Mouse (Mus musculus) embryonic facial prominence, embryonic 14.5 days (tissue): Measurements from ENCODE around the gene Olfr1093. TPM values are rescaled to one million over a fixed set of nuclear protein-coding genes. Genes with fewer than 3 reads are reported as not detected.

Source experiments
- ATAC-seq: fragments of 200-750 bp; cut with Nextera tagmentation; 2 replicates; pipeline ENCODE4 v1.8.0; 2017; ENCODE audit warnings: low read depth, moderate number of reproducible peaks, moderate TSS enrichment
- DNase-seq: peaks from one replicate; pipeline ENCODE4 v3.0.0-alpha.2; 2015; ENCODE audit warnings: low spot score
- H3K27ac ChIP-seq: fragments of 300-500 bp; sonication (generic); replicated peaks from 2 replicates; pipeline ENCODE4 v1.5.1; 2014; ENCODE audit warnings: low read depth, mild to moderate bottlenecking, low read length, moderate library complexity
- H3K27me3 ChIP-seq: fragments of 300-500 bp; sonication (generic); replicated peaks from 2 replicates; pipeline ENCODE4 v1.6.1; 2014; ENCODE audit warnings: low read length; ENCODE audit not compliant: control insufficient read depth, insufficient read depth
- H3K36me3 ChIP-seq: fragments of 300-500 bp; sonication (generic); 2 replicates; pipeline ENCODE4 v1.6.1; 2014; ENCODE audit warnings: low read length, mixed read lengths; ENCODE audit not compliant: control insufficient read depth, insufficient read depth
- H3K4me1 ChIP-seq: fragments of 300-500 bp; sonication (generic); 2 replicates; pipeline ENCODE4 v1.6.1; 2014; ENCODE audit warnings: antibody characterized with exemption, low read length; ENCODE audit not compliant: control insufficient read depth, insufficient read depth
- H3K4me2 ChIP-seq: fragments of 300-500 bp; sonication (generic); 2 replicates; pipeline ENCODE4 v1.6.1; 2014; ENCODE audit warnings: low read depth, mild to moderate bottlenecking, low read length, moderate library complexity, mixed read lengths
- H3K4me3 ChIP-seq: fragments of 300-500 bp; sonication (generic); 2 replicates; pipeline ENCODE4 v1.5.1; 2014; ENCODE audit warnings: low read depth, mild to moderate bottlenecking, low read length
- H3K9ac ChIP-seq: fragments of 300-500 bp; sonication (generic); 2 replicates; pipeline ENCODE4 v1.6.1; 2014; ENCODE audit warnings: low read depth, mild to moderate bottlenecking, low read length, moderate library complexity, mixed read lengths
- H3K9me3 ChIP-seq: fragments of 300-500 bp; sonication (generic); 2 replicates; pipeline ENCODE4 v1.6.1; 2016; ENCODE audit warnings: low read length; ENCODE audit not compliant: control insufficient read depth
- WGBS: fragments of 180-500 bp; shearing (Covaris S2); extraction: QIAGEN DNeasy Blood & Tissue Kit; methylation state at CpG from one replicate; pipeline ENCODE4 v1.1.7; 2014; 5-methylcytosine and 5-hydroxymethylcytosine counted together
- polyA plus RNA-seq: library from polyadenylated mRNA; unstranded; fragments of >200 nt; fragmentation: Nextera tagmentation; extraction: Ambion mirVana; gene quantifications from 2 replicates; pipeline ENCODE4 v1.2.1, GENCODE M21; 2014

The Olfr1093 gene
- polyA plus RNA-seq: not detected in 2 replicates

DNA sequence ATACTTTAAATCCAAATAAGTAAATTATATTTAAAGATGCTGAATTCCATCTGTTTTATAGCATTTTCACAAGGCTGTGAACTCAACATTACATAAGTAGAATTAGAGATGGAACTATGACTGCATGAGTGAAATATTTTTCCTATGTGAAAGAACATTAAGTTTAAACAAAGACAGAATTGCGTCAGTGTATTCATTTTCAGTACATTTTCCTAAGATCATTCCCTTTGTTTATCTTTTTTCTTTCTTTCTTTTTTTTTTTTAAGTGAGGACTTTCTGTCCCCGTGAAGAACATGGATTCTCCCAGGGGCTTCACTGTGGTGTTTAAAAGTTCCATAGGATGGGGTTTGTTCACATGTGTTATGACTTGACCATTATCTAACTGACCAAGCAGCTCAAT is at the start of gene Olfr1093:
Olfr1093 (plus strand) TSS at position 301 of the 400 bp plus-strand sequence.
- no peak for DNase-seq
- H3K36me3 ChIP-seq: no peaks in the 10 kb centered on the region
- H3K9ac ChIP-seq: no peak within 1 kb of the TSS
- no peak within 1 kb of the TSS for H3K27ac ChIP-seq
- H3K9me3 ChIP-seq: no peaks in the 10 kb centered on the region
- no peak for ATAC-seq
- no peaks in the 10 kb centered on the region for H3K4me1 ChIP-seq
- no peak within 1 kb of the TSS for H3K4me2 ChIP-seq
- H3K4me3 ChIP-seq: no peak within 1 kb of the TSS
- H3K27me3 ChIP-seq: no peaks in the 10 kb centered on the region
- 77% methylated on average over 2 of the region's 2 CpGs for WGBS

DNA sequence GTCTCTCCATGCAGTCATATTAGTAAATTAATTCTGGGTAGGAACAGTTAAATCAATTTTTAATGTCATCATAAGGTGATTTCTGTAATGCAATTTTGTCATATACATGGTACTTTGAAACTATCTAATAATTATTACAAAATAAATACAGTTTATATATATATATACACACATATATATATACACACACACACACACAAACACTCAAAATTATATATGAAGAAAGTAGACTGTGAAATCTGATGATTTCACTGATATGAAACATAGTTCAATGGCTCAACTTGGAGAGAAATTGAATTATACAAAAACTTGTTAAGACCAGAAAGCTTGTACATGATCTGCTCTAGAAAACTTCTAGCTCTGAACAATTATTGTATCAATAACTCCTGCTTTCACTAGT is 48.7 kb upstream of the Olfr1093 start, which contains the start of gene Olfr1089:
Olfr1089 (minus strand) TSS at position 101 of the 400 bp plus-strand sequence.
- no peak for DNase-seq
- ATAC-seq: no peak
- no peak within 1 kb of the TSS for H3K9ac ChIP-seq
- no peak within 1 kb of the TSS for H3K4me2 ChIP-seq
- H3K36me3 ChIP-seq: no peaks in the 10 kb centered on the region
- H3K27me3 ChIP-seq: no peaks in the 10 kb centered on the region
- H3K27ac ChIP-seq: no peak within 1 kb of the TSS
- no peaks in the 10 kb centered on the region for H3K9me3 ChIP-seq
- H3K4me1 ChIP-seq: no peaks in the 10 kb centered on the region
- no peak within 1 kb of the TSS for H3K4me3 ChIP-seq

DNA sequence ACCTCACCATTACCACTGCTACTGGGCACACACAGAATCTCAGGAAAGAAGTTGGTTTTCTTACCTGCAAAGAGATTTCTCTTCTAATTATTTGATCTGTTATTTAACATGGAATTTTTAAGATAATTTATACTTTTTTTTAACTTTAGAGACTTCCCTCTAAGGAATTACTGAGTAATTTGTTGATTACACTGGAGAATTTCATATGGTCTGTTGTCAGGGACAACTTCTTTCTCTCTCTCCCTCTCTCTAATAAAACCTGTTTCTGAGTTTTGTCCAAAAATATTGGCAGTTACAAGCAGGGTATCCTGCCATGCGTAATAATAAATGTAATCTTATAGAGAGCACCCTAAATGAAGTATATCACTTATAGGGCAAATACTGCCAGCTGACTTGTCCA is 23.4 kb upstream of the Olfr1093 start, which contains the start of gene Olfr1090:
Olfr1090 (minus strand) TSS at position 101 of the 400 bp plus-strand sequence.
- Histone ChIP-seq H3K9ac (no peak within 1 kb of the TSS), H3K4me2 (no peak within 1 kb of the TSS), H3K36me3 (no peaks in the 10 kb centered on the region), H3K27me3 (no peaks in the 10 kb centered on the region), H3K4me1 (no peaks in the 10 kb centered on the region), H3K9me3 (no peaks in the 10 kb centered on the region), H3K27ac (no peak within 1 kb of the TSS), H3K4me3 (no peak within 1 kb of the TSS)
- WGBS: 89% methylated on average over 1 of the region's 1 CpGs
- ATAC-seq: no peak
- no peak for DNase-seq

DNA sequence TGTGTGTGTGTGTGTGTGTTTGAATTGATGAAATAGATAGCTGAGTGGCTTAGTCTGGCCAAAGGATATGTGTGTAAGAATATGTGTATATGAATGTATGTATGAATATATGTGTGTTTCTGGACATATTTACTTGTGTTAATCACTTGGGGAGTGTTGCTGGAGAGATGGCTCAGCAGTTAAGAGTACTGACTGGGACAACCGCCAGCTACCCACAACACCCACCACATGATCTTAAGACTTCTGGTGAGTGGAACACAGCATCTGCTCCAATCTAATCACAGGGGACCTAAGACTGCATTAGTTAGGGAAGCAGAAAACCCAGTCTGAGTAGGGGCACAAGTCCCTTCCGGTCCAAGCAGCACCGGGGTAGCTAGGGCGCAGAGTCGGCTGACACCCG is 21.2 kb upstream of the Olfr1093 start:
- Histone ChIP-seq H3K9ac (no peak overlapping the region), H3K4me3 (no peak overlapping the region), H3K36me3 (no peaks in the 10 kb centered on the region), H3K4me2 (no peak overlapping the region), H3K4me1 (no peaks in the 10 kb centered on the region), H3K9me3 (no peaks in the 10 kb centered on the region), H3K27me3 (no peaks in the 10 kb centered on the region), H3K27ac (no peak overlapping the region)
- 95% methylated on average over 6 of the region's 6 CpGs for WGBS
- DNase-seq (no peak), ATAC-seq (no peak)

DNA sequence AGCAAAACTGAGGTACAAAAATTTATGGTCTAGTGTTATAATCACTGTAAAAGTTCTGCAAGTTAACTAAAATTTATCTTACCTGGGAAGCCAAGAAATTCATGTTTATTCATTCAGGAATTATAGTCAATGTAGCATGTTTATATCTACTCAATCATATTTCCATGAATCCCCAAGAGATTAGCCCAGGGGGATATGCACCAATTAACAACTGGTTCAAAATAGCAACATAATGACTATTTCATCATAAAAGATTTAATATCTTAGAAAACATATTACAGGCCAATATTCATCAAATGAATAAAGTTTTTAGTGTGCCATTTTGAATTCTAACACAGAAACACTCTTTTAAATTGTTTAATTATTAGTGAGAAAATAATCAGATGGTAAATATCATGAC is 27.6 kb downstream of the Olfr1093 start, which contains the start of gene Olfr141:
Olfr141 (minus strand) TSS at position 101 of the 400 bp plus-strand sequence.
- no peaks in the 10 kb centered on the region for H3K36me3 ChIP-seq

DNA sequence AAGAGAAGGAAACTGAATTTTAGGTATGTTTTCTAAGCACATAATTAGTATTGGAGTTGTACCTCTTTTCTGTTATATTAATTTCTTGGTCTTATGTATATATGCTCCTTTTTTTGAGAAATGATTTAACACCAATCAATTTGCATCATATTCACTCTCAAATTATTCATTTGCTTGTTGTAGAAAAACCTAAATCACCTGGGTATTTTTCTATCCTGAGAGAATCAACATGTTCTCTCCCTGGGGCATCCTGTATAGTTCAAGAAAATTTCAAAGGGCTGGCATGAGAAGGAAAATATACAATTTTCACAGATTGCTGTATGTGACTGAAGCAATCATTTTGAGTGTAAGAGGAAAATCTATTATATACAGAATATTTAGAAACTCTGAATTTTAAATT is 42.1 kb downstream of the Olfr1093 start, which contains the start of gene Olfr1094:
Olfr1094 (plus strand) TSS at position 301 of the 400 bp plus-strand sequence.
- ATAC-seq: no peak
- no peak for DNase-seq
- Histone ChIP-seq H3K4me3 (no peak within 1 kb of the TSS), H3K36me3 (no peaks in the 10 kb centered on the region), H3K9me3 (0 out of 2 replicates have a peak, but pooled peaks cover 4% of the 10 kb centered on the region), H3K27ac (no peak within 1 kb of the TSS), H3K9ac (no peak within 1 kb of the TSS), H3K4me2 (no peak within 1 kb of the TSS), H3K4me1 (no peaks in the 10 kb centered on the region), H3K27me3 (no peaks in the 10 kb centered on the region)

More for the DNA sequence above, 27.6 kb downstream of the Olfr1093 start, which contains the start of gene Olfr141:
- Histone ChIP-seq H3K4me1 (no peaks in the 10 kb centered on the region), H3K9ac (no peak within 1 kb of the TSS), H3K9me3 (no peaks in the 10 kb centered on the region), H3K27me3 (no peaks in the 10 kb centered on the region), H3K27ac (no peak within 1 kb of the TSS), H3K4me2 (no peak within 1 kb of the TSS), H3K4me3 (no peak within 1 kb of the TSS)
- no peak for ATAC-seq
- DNase-seq: no peak

Other genes starting within 250 kb of the Olfr1093 start
- not detected in 2 replicates for gene Olfr1079, start 240.0 kb upstream of the Olfr1093 start, polyA plus RNA-seq
- not detected in 2 replicates for gene Olfr1080, start 224.2 kb upstream of the Olfr1093 start, polyA plus RNA-seq
- not detected in 2 replicates for gene Olfr1082, start 183.5 kb upstream of the Olfr1093 start, polyA plus RNA-seq
- not detected in 2 replicates for gene Olfr1084, start 142.8 kb upstream of the Olfr1093 start, polyA plus RNA-seq
- gene Olfr1085, start 120.5 kb upstream of the Olfr1093 start, polyA plus RNA-seq: not detected in 2 replicates
- not detected in 2 replicates for gene Olfr1086, start 102.4 kb upstream of the Olfr1093 start, polyA plus RNA-seq
- not detected in 2 replicates for gene Olfr1087, start 84.1 kb upstream of the Olfr1093 start, polyA plus RNA-seq
- not detected in 2 replicates for gene Olfr1089, start 48.8 kb upstream of the Olfr1093 start, polyA plus RNA-seq
- not detected in 2 replicates for gene Olfr1090, start 23.5 kb upstream of the Olfr1093 start, polyA plus RNA-seq
- not detected in 2 replicates for gene Olfr141, start 27.5 kb downstream of the Olfr1093 start, polyA plus RNA-seq
- not detected in 2 replicates for gene Olfr1094, start 42.2 kb downstream of the Olfr1093 start, polyA plus RNA-seq
- not detected in 2 replicates for gene Olfr1095, start 69.2 kb downstream of the Olfr1093 start, polyA plus RNA-seq
- not detected in 2 replicates for gene Gm13723, start 92.3 kb downstream of the Olfr1093 start, polyA plus RNA-seq
- gene Olfr1097, start 109.7 kb downstream of the Olfr1093 start, polyA plus RNA-seq: 0.05 TPM in 1 of 2 replicates, not detected in the other
- 0.06 TPM in 1 of 2 replicates, not detected in the other for gene Olfr1098, start 142.1 kb downstream of the Olfr1093 start, polyA plus RNA-seq
- not detected in 2 replicates for gene Olfr1099, start 178.2 kb downstream of the Olfr1093 start, polyA plus RNA-seq
- not detected in 2 replicates for gene Olfr1100, start 197.5 kb downstream of the Olfr1093 start, polyA plus RNA-seq
- gene Olfr1101, start 208.7 kb downstream of the Olfr1093 start, polyA plus RNA-seq: not detected in 2 replicates
- not detected in 2 replicates for gene Olfr1102, start 215.9 kb downstream of the Olfr1093 start, polyA plus RNA-seq
- 0.24 TPM in 1 of 2 replicates, not detected in the other for gene Olfr1104, start 244.6 kb downstream of the Olfr1093 start, polyA plus RNA-seq